Mouse (Mus musculus): ENCODE measurements around the gene Immp2l.
A peak's percentile ranks its signal among the peaks of the same experiment; 100 is the strongest.
"Not testable (repeated sequence)": the region's sequence is repeated elsewhere in the genome, so short reads cannot be mapped to it uniquely, and the experiment has no call there.

The Immp2l gene

DNA sequence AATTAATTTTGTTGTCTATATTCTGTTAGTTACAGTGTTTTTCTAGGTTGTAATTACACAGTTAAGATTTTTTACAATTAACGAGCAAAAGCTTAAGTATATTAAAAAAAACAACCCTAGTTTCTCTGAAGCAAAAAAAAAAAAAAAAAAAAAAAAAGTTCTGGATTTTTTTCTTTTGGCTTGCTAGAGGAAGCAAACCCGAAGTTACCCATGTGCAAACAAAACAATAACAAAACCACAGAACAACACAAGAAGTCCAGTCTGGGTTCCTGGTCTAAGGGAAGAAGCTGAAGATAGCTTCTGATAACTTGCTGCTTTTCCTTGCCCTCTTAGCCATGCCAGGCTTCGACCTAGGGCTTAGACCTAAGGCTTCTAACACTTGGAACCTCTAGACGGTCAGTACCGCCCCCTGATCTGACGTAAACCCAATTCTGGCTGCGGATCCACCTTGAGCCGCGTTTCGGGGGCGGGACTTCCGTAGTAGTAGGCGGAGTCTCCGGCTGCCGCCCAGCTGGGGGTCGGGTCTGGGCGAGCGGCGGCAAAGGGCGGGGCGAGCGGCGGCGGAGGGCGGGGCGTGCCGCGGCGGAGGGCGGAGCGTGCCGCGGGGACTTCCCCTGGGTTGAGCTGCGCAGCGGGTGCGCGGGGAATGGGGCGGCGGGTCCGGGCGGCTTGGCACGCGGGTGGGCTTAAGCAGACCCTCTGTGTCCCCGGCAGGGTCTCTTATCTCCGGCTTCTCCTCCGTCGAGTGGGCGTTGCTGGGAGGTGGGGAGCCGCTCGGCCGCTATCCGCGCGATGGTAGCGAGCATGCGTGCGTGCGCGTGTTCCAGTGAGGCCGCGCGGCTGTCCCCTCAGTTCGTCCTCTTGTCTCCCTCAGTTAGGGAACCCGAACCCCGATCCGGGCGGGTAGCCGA, at the start of gene Immp2l:
Gene Immp2l, plus strand, starts transcription at position 580 of the 911 bp plus-strand sequence.
- DNase-seq (ENCODE audit: low read depth, low spot score), result peak; percentile 96

DNA sequence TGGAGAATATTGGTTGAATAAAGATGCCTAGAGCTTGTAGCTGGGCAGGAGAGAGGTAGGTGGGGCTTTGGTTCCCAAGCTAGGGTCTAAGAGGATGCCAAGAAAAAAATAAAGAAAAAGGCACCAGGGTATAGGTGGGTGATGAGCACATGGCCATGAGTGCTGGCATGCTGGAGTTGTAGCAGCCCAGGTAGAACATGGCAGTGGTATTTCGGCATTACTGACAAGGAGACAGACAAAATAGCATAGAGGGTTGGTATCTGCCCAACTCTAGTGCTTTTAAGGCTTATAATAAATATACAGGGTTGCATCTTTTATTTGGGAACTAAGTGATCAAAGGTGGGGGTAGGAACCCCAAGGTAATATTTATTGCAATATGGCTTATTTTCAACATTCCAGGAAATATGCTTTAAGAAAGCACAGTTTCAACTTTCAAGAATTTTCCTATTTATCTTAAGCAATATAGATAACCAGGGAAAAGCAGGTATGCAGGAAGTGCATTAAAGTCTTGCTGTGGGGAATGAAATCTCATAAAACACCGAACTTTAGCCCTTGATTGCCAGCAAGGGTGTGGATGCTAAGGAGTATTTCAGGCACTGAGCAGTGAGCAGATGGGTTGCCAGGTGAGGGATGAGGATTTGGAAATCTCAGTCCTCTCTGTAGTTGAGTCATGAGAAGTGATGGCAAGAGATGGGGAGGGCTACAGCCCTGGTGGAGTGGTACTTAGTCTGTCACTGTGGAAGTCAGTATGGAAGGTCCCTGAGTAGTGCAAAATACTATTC, 45.0 kb upstream of the Immp2l start:
- DNase-seq (ENCODE audit: low read depth, low spot score), result no peak

DNA sequence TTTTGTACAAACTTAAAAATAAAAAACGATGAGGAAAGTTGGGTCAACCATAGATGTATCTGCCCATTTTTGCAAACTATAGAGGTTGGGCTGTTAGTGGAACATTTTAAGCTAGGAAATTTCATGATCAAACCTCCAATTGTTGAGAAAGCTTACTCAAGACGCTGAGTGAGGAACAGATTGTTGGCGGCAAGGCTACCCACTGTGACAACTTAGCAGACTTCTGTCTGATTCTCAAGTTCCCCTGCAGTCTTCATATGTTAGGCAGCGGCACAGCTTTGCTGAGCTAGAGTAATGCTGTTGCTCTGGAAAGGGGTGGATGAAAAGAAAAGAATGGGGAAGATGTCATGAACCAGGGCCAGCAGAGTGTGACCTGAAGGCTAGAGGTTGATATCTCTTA, 44.2 kb upstream of the Immp2l start:
- no peak for DNase-seq (ENCODE audit: low read depth, low spot score)

DNA sequence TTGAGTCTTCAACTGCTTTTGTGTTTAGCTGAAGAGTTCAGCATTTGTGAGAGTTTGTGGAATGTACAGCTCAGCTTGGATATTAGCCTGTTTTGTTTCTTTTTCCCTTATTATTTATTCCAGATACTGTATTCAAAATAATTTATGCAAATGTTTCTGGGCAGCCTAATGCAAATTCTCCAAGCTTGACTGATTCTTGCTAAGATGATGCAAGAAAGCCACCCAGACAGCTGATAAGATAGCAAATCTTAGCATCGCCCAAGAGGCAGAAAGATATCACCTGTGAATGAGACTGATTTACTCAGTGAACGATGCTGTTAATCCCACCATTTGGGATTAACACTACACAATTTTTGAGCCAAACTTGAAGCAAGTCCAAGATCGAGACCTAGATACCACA, 43.7 kb upstream of the Immp2l start:
- no peak for DNase-seq (ENCODE audit: low read depth, low spot score)

DNA sequence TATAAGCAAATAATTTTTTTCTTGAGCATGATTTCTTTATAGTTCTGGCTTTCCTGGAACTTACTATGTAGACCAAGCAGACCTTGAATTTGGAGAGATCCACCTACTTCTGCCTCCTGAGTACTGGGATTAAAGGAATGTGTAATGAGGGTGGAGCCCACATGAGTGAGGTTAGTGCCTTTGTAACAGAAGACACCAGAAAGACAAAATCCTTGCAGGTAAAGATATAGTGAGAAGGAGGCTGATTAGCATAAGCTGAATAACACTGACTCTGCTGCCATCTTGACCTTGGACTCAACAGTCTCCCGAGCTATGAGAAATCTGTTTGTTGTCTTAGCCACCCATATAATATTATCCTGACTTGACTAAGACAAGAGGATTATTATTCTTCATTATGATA, 40.9 kb upstream of the Immp2l start:
- peak; percentile 77 for DNase-seq (ENCODE audit: low read depth, low spot score)

DNA sequence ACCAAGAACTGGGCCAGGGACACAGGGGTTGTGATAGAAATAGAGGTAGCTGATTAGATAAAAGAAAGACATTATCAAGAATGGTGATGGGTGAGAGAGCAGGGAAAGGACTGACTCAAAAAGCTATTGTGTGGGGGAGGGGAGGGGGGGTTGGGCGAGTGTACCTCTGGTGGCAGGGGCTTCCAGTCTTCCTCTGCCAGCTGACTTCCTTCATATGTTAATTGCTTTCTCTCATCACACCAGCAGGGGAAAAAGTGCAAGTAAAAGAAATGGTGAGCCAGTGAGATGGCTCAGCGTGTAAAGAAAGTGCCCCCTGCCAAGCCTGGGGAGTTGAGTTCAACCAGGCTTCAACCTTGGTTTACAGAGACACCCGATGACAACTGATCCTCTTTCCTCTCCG, 39.2 kb upstream of the Immp2l start:
- peak; percentile 86 for DNase-seq (ENCODE audit: low read depth, low spot score)

DNA sequence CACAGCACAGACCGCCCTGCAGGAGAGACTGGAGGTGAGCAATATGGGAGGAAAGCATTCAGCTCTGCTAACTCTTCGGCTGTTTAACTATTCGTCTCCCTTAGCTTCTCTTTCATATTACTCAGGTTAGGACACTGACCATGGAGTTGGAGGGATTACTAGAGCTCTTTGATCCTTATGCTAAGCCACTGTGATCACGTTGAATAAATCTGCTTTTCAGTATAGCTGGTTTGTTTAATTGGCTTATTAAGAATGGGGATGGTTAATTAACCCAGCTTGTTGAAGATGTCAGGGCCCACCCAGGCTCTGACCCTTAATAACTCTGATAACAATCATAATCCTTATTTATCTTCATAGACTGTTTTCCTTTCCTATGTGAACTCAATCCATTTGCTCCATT, 38.1 kb upstream of the Immp2l start:
- DNase-seq (ENCODE audit: low read depth, low spot score), result no peak

DNA sequence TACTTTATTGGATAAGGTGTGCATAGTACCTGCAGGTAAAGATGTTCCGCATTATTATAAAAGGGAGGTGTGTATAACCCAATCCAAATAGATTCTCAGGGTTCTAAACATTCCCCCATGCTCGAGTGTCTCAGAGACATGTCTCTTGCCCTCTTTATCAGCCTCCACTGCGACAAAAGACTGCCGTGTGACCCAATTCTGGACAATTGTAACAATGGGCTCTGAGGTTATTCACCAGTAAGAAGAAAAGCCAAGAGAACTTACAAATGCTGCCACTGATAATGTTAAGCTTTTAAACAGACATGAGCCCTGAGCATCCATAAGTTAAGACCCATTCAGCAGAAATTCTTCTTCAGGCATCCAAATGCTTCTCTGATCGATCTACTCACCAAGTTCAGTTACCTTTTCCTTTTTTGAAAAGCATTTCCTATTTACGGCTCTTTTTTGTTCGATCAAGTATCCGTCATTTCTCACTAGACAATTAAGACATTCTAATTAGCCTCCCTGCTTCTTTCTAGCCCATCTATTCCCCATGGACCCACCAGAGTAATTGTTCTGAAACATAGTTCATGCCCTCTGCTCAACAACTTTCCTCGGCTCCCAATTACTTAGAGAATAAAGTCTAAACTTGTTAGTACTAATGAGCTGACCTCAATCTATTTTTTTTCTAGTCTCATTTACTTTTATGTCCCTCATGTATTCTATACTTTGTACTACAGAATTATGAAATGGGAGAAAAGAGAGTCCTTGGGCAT, 35.4 kb upstream of the Immp2l start:
- DNase-seq (ENCODE audit: low read depth, low spot score), result no peak

DNA sequence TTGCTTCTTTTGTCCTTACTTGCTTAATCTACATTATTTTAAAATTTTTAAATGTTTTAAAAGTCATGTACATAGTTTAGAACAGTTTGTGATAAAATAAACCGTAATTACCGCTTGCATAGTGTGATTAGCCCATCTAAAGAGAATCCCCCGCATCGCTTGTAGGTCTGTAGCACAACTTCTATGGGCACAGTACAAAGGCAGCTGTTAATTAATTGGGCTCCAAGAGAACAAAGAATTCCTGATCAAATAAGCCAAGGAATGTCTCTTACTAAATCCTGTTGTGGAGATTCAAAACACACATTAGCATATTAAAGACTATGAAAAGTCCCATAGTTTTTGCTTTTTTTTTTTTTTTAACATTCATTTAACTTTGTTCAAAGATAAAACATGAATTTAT, 32.2 kb upstream of the Immp2l start:
- peak; percentile 50 for DNase-seq (ENCODE audit: low read depth, low spot score)

DNA sequence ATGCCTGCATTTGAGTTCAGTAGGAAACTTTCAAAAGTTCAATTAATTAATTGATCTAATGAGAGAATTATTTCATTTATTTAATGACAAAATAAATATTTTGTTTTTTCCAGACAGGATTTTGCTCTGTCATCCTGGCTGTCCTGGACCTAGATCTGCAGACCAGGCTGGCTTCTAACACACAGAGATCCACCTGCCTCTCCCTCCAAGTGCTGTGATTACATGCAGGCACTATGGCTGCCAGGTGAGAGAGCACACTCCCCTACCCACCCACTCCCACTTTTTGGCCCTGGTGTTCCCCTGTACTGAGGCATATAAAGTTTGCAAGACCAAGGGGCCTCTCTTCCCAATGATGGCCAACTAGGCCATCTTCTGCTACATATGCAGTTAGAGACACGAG, 31.7 kb upstream of the Immp2l start:
- not testable (repeated sequence) for DNase-seq (ENCODE audit: low read depth, low spot score)

DNA sequence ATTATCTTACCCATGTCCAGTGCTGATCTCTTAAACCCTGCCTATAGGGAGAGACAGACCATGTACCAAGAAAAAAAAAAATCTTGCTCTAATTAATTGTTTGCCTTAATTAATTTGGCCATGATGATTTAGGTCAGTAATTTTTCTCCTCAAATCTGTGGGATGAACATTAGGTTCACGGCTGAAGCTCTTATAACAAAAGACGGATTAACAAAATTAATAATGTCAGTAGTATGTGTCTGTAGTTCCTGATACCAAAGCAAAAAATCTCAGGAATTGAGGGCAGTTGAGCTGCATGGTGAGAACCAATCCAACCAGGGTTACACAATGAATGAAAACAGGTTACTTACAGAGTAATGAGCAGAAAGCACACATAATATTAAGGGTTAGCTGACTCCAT, 29.0 kb upstream of the Immp2l start:
- peak; percentile 55 for DNase-seq (ENCODE audit: low read depth, low spot score)

DNA sequence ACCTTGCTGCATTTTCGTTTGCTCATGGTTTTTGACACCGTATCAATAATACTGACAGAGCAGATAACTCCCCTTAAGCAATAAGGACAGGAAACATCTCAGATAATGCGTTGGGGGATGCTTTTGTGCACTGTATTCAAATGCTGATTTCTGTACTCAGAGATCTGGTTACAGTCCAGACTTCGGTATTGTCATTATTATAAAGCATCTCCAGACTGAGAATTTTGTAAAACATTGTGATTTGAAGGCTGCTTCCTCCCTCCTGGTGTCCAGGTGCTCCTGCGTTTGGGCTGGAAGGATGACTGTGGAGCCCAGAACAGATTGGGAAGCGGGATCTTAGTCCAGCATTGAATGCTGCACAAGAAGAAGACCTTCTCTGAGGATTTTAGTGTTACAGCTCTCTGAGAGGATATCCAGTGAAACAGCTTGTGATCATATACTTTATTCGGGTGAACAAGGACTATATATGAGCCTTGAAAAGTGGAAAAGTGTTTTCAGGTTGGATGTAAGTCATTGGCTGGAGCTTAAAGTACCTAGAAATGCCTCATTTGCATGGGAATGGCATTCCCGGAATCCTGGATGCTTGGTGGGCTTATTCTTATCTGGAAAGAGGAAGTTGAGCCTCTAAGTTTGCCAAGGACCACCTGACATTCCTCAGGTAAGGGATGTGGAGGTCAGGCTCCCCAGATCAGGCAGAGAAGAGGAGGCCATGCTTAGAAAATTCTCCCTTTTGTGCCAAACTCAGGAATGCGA, 28.1 kb upstream of the Immp2l start:
- peak; percentile 93 for DNase-seq (ENCODE audit: low read depth, low spot score)

DNA sequence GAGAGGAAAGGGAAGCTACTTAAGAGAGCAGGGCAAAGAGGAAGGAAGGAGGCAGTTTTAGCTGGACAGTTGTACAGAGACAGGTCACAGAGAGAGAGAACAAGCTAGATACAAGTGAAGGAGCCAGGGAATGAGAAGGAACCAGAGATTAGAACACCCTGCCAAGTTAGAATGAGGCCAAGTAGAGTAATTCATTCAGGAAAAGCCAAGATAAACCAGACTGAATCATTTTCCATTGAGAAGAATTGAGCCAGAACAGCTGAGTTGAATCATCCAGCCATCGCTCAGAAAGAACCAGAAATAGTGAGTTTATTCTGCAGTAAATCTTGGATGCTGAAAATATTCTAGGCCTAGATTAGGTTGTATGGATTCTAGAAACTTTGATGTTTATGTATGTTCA, 1.4 kb upstream of the Immp2l start:
- no peak for DNase-seq (ENCODE audit: low read depth, low spot score)

DNA sequence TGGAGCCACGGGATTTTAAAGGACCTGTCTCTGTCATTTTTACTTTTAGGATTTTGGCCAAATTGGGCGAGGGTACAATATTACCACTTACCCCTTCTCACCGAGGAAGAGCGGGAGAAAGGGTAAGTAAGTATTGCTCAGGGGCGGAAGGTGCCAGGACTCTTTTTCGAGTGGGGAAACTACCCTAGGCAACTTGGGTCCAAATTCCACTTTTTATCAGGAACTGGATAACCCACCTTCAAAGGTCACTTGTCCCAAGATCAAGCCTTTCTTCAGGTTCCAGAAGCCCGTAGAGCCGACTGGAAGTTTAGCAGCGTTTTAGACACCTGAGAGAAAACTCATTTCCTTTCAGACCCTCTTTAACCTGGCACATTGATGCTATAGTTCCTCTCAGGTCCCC, 622 bp downstream of the Immp2l start:
- DNase-seq (ENCODE audit: low read depth, low spot score), result no peak

DNA sequence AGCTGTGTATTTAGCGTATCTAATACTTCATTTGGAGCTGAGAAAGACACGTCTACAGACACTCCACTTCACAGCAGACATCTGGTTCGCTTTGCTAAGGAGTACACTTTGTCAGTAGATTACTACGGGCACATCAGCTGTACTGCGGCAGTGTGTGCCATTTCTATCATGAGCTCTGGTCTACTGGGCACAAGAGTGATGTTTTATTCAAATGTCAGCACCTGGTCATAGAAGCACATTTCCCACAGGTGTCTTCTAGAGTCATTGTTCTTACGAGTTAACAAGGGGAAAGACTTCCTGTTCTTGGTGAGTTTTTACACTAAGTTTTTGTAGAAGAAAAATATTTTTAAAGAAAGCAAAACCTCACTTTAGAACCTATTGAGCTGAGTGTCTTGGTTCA, 3.6 kb downstream of the Immp2l start:
- DNase-seq (ENCODE audit: low read depth, low spot score), result no peak

DNA sequence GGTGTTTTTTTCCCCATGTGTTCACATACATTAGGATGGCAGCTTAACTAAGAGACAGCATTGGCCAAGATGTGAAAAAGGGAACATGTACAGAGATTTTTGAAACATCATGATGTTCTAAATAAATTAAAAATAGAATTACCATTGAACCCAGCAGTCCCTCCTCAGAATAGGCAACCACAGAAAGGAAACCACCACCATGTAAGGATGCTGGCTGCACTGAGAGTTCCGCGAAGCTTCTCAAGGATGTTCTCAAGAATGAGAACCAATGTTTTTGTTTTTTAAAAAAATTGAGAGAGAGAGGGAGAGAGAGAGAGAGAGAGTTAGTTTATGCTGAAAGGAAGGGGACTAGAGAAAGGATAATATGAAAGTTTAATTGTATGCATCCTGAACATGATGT, 7.2 kb downstream of the Immp2l start:
- DNase-seq (ENCODE audit: low read depth, low spot score), result no peak

DNA sequence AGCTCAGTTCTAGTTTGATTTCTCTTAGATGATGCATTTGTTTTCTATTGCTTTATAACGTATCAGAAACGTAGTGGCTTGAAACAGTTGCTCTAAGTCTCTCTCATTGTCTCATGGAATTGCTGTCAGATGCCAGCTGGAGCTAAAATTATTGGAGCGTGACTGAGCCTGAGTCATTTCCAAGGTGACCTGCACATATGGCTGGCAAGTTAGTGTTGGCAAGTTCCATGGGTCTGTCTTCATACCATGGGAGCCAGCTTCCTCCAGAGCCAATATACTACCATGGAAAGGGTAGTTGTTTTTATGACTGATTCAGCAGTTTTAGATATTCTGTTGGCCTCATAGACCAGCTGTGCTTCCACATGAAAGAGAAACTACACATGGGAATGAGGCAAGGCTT, 9.3 kb downstream of the Immp2l start:
- DNase-seq (ENCODE audit: low read depth, low spot score), result no peak

DNA sequence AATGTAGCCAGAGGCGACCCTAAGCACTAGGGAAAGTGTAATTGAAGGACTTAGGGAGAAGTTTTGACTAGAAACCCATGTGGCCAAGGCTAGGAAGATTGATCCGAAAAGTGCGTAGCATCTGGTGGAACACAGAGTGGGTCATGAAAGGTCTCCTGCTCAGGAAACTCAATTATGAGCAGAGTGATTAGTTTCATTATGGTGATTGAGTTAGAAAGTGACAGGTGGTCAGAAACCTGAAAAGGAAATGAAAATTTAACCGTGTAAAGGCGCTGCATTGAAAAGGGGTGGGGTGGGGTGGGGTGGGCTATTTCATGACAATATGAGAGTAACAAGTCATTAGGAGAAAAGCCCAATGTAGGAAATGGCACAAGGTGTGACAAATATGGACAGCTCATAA, 15.9 kb downstream of the Immp2l start:
- DNase-seq (ENCODE audit: low read depth, low spot score), result no peak

DNA sequence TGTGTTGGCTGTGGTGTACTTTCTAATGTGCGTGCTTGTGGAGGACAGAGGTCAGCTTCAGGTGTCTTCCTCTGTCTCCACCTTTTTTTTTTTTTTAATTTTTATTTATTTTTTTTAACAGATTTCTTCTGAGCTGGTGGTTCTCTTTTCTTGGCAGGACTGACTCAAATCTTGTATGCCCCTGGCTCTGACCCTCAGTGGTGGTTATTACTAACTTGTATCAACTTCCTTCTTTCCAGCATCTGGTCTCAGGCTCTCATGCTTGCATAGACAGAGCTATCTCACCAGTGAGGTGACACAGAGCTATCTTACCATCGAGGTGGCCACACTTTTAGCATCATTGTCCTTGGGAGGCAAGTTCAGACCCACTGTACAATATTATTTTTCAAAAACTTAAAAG, 17.8 kb downstream of the Immp2l start:
- DNase-seq (ENCODE audit: low read depth, low spot score), result no peak

DNA sequence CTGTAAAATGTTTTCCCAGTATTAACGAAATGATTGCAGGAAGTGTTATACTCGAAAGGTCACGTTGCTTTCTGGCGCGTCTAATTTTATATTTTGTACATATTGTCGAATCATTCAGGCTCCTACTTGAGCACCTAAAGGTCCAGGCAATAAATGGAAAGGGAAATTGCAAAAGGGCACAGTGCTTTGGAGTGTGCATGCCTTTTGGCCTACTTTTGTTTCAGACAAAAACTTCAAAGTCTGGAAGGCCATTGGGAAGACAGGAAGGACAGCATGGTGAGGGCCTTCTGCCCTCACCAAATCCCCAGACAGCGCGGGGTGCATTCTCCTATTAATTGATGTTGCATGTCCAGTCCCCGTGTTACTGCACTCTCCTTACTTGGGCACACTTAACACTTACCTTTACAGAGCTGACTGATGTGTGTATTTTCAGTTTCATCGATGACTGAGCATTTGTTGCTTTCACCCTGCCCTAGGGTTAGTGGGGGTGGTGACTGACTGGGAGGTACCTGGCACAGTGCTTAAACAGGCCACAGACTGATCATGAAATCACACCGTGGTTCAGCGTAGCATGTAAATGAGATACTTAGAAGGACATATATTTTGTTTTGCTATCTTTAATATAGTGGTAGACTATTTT, 20.7 kb downstream of the Immp2l start:
- DNase-seq (ENCODE audit: low read depth, low spot score), result no peak
